Mouse (Mus musculus): ENCODE results near the gene Gm11634.

The Gm11634 gene

GRCm38 (mm10) chr11:101562391-101562790 is 36.7 kb downstream of the Gm11634 start:
- peak; percentile 92 for DNase-seq (ENCODE audit: low read depth)

- DNase-seq (ENCODE audit: low read depth), result no peak
Observed at GRCm38 (mm10) chr11:101556954-101557353, 42.1 kb downstream of the Gm11634 start.

GRCm38 (mm10) chr11:101556541-101556940 is 42.5 kb downstream of the Gm11634 start:
- DNase-seq (ENCODE audit: low read depth), result no peak

- peak; percentile 58 for DNase-seq (ENCODE audit: low read depth)
Observed at GRCm38 (mm10) chr11:101553354-101553930, 45.6 kb downstream of the Gm11634 start.

GRCm38 (mm10) chr11:101552476-101553300 is 46.4 kb downstream of the Gm11634 start:
- peak; percentile 100 for DNase-seq (ENCODE audit: low read depth)

GRCm38 (mm10) chr11:101551751-101552475 is 47.1 kb downstream of the Gm11634 start, which contains the start of the genes Brca1 and Nbr1:
Brca1 (minus strand) TSS chr11:101551955.
Nbr1 (plus strand) TSS chr11:101552149.
- DNase-seq (ENCODE audit: low read depth), result peak; percentile 100

- DNase-seq (ENCODE audit: low read depth), result no peak
Observed at GRCm38 (mm10) chr11:101548526-101548925, 50.5 kb downstream of the Gm11634 start.

GRCm38 (mm10) chr11:101544132-101544531 is 54.9 kb downstream of the Gm11634 start:
- DNase-seq (ENCODE audit: low read depth), result no peak
